Mouse (Mus musculus) heart, embryonic 15.5 days (tissue): ENCODE measurements at regions not wholly inside any gene's neighbourhood (a gene's known extent, or its start where the extent isn't known, plus 50 kb on each side); places are given as distances from the start of the nearest gene placed in this dataset.

Experiments used
- ATAC-seq: fragments of 200-750 bp; cut with Nextera tagmentation; replicated peaks from 2 replicates; pipeline ENCODE4 v1.8.0; 2017; ENCODE audit warnings: low read depth, moderate TSS enrichment; ENCODE audit not compliant: insufficient number of reproducible peaks, insufficient read depth, low FRiP score
- H3K27ac ChIP-seq: fragments of 300-500 bp; sonication (generic); 2 replicates; pipeline ENCODE4 v1.5.1; 2015; ENCODE audit warnings: mild to moderate bottlenecking, inconsistent platforms
- H3K27me3 ChIP-seq: fragments of 300-500 bp; sonication (generic); 2 replicates; pipeline ENCODE4 v1.6.1; 2015; ENCODE audit warnings: inconsistent platforms
- H3K36me3 ChIP-seq: fragments of 300-500 bp; sonication (generic); 2 replicates; pipeline ENCODE4 v1.6.1; 2015; ENCODE audit warnings: mild to moderate bottlenecking, inconsistent platforms
- H3K4me1 ChIP-seq: fragments of 300-500 bp; sonication (generic); replicated peaks from 2 replicates; pipeline ENCODE4 v1.6.1; 2015; ENCODE audit warnings: inconsistent platforms
- H3K4me2 ChIP-seq: fragments of 300-500 bp; sonication (generic); 2 replicates; pipeline ENCODE4 v1.6.1; 2015; ENCODE audit warnings: inconsistent platforms, mild to moderate bottlenecking, moderate library complexity
- H3K4me3 ChIP-seq: fragments of 300-500 bp; sonication (generic); 2 replicates; pipeline ENCODE4 v1.5.1; 2015; ENCODE audit warnings: mild to moderate bottlenecking, inconsistent platforms
- H3K9ac ChIP-seq: fragments of 300-500 bp; sonication (generic); 2 replicates; pipeline ENCODE4 v1.6.1; 2015; ENCODE audit warnings: mild to moderate bottlenecking, inconsistent platforms
- H3K9me3 ChIP-seq: fragments of 300-500 bp; sonication (generic); replicated peaks from 2 replicates; pipeline ENCODE4 v1.6.1; 2016; ENCODE audit warnings: inconsistent platforms
- WGBS: fragments of 180-500 bp; shearing (Covaris S2); methylation state at CpG from one replicate; pipeline ENCODE4 v1.1.7; 2015; ENCODE audit warnings: mixed read lengths; 5-methylcytosine and 5-hydroxymethylcytosine counted together

- no peaks in the 10 kb centered on the region for H3K36me3 ChIP-seq
- H3K27ac ChIP-seq = peak overlapping the region; percentile 75
- WGBS = 28% methylated on average over 10 of the region's 10 CpGs
- H3K9ac ChIP-seq = no peak overlapping the region
- H3K4me1 ChIP-seq = peaks cover 19% of the 10 kb centered on the region
- peak; percentile 35; the same call in 1 of the 2 replicates for ATAC-seq
- peak overlapping the region; percentile 41 for H3K4me3 ChIP-seq
- H3K27me3 ChIP-seq = no peaks in the 10 kb centered on the region
- H3K9me3 ChIP-seq = no peaks in the 10 kb centered on the region
- peak overlapping the region; percentile 53 for H3K4me2 ChIP-seq
These were observed 54.5 kb upstream of the Hif1a start for GRCm38 (mm10) chr12:73846672-73847071.

DNA sequence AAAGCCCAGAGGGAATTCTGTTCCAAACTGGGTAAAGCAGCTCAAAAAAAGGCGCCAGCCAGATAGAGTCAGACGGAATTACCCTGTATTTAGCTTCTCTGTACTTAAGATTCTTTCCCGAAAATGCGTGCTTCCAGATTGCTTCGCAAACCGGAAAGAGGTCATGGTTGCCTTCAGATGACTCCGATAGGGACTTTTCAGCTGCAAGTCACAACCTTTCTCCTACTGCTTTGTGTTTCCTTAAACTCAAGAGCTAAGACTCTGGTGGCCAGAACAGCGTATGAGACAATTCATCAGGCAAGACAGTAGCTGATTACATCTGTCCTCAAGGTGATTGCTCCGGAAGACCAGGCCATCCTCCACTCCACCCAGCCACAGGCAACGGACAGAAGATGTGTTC lies 53.8 kb upstream of the Hif1a start:
- Histone ChIP-seq H3K4me2 (peak overlapping the region; percentile 53), H3K27me3 (no peaks in the 10 kb centered on the region), H3K36me3 (no peaks in the 10 kb centered on the region), H3K4me1 (peaks cover 15% of the 10 kb centered on the region), H3K4me3 (peak overlapping the region; percentile 41), H3K27ac (peak overlapping the region; percentile 75), H3K9me3 (no peaks in the 10 kb centered on the region), H3K9ac (no peak overlapping the region)
- no peak for ATAC-seq
- 52% methylated on average over 10 of the region's 10 CpGs for WGBS

- H3K9me3 ChIP-seq = no peaks in the 10 kb centered on the region
- no peak overlapping the region for H3K4me3 ChIP-seq
- no peaks in the 10 kb centered on the region for H3K27me3 ChIP-seq
- 85% methylated on average over 2 of the region's 2 CpGs for WGBS
- no peak overlapping the region for H3K27ac ChIP-seq
- H3K9ac ChIP-seq = no peak overlapping the region
- H3K36me3 ChIP-seq = no peaks in the 10 kb centered on the region
- H3K4me2 ChIP-seq = no peak overlapping the region
- no peak for ATAC-seq
- H3K4me1 ChIP-seq = peaks cover 15% of the 10 kb centered on the region
These were observed 50.3 kb upstream of the Hif1a start for GRCm38 (mm10) chr12:73850831-73851230.
